Comparison of ENCODE assay signal across 9 mouse cellular contexts in the genomic region with DNA sequence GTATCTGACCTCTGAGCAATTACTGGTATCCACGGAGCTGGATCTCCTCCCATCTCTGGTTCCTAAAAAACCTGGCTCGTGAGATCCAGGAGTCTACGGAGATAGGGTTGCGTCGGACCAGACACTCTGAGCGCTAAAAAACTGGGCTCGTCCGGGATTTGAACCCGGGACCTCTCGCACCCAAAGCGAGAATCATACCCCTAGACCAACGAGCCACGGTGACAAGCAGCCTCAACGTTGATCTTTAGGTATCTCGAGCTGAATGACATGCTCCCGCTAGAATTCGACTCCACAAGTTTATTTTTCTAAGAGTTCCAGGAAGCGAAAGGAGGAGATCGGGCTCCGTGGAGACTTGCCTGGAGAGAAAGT. TPM values are rescaled to one million over a fixed set of nuclear protein-coding genes. Genes with fewer than 3 reads are reported as not detected.
DNase-seq lines count a peak whose midpoint lies in the region; ATAC-seq and TF ChIP-seq lines count a peak whose summit lies in the region.
"Had no signal": no experiment of that assay in that cellular context is flagged by ENCODE, and none has a peak within 500 bp of the region (broad histone marks: within the 10 kb centered on the region; RNA-seq: fewer than 3 reads in every experiment).

No protein-coding gene starts in this region.

- no peaks in the 10 kb centered on the region for H3K9me3 ChIP-seq in embryonic facial prominence, embryonic 11.5 days (replicated peaks; ENCODE audit: control insufficient read depth, low read length)
- no peaks in the 10 kb centered on the region for H3K9me3 ChIP-seq in kidney, embryonic 15.5 days (replicated peaks)
- no peaks in the 10 kb centered on the region for H3K9me3 ChIP-seq in liver, embryonic 12.5 days (replicated peaks)
- H3K9me3 ChIP-seq in stomach, embryonic 14.5 days (ENCODE audit: control insufficient read depth, low read depth, low read length): no peaks in the 10 kb centered on the region

- TF ChIP-seq POLR2A in heart, adult 2 months (IDR thresholded peaks at IDR 0.05; ENCODE audit: insufficient read depth, low read depth, low read length): no peak
- no peak for TF ChIP-seq POLR2A in myocyte (IDR thresholded peaks at IDR 0.05; ENCODE audit: insufficient read length, low read depth)

- H3K27me3 ChIP-seq in embryonic facial prominence, embryonic 11.5 days (ENCODE audit: control insufficient read depth, insufficient read depth, low read length): no peaks in the 10 kb centered on the region
- H3K27me3 ChIP-seq in heart, adult 2 months (ENCODE audit: control insufficient read depth, insufficient read depth, low read length): no peaks in the 10 kb centered on the region
- H3K27me3 ChIP-seq in kidney, embryonic 15.5 days: peaks cover 5% of the 10 kb centered on the region
- H3K27me3 ChIP-seq in liver, embryonic 12.5 days (replicated peaks): peaks cover 9% of the 10 kb centered on the region; the same call in 1 of the 2 replicates
- H3K27me3 ChIP-seq in myocyte (ENCODE audit: control insufficient read depth, insufficient read depth, insufficient read length): no peaks in the 10 kb centered on the region
- H3K27me3 ChIP-seq in stomach, embryonic 14.5 days (ENCODE audit: control insufficient read depth, insufficient read depth, low read length): no peaks in the 10 kb centered on the region

- H3K4me3 ChIP-seq in embryonic facial prominence, embryonic 11.5 days (ENCODE audit: low read depth, low read length): peak overlapping the region; percentile 60
- H3K4me3 ChIP-seq in heart, adult 2 months: peak overlapping the region; percentile 85
- peak overlapping the region; percentile 63 for H3K4me3 ChIP-seq in kidney, embryonic 15.5 days (replicated peaks)
- H3K4me3 ChIP-seq in liver, embryonic 12.5 days: peak overlapping the region; percentile 74
- peak overlapping the region; percentile 88 for H3K4me3 ChIP-seq in myocyte
- H3K4me3 ChIP-seq in stomach, embryonic 14.5 days (ENCODE audit: low read depth, low read length): peak overlapping the region; percentile 74

- peak overlapping the region; percentile 42 for H3K4me2 ChIP-seq in embryonic facial prominence, embryonic 11.5 days (ENCODE audit: low read depth, low read length)
- H3K4me2 ChIP-seq in kidney, embryonic 15.5 days: peak overlapping the region; percentile 56
- peak overlapping the region; percentile 74 for H3K4me2 ChIP-seq in liver, embryonic 12.5 days
- H3K4me2 ChIP-seq in myocyte (ENCODE audit: low read depth): peak overlapping the region; percentile 68
- peak overlapping the region; percentile 38 for H3K4me2 ChIP-seq in stomach, embryonic 14.5 days (replicated peaks; ENCODE audit: low read depth, low read length)

- peak; percentile 91 for TF ChIP-seq EP300 in heart, adult 2 months (IDR thresholded peaks at IDR 0.05; ENCODE audit: insufficient read depth, low read depth, low read length)

- WGBS in embryonic facial prominence, embryonic 11.5 days: under 1% methylated on average over 20 of the region's 20 CpGs
- under 1% methylated on average over 20 of the region's 20 CpGs for WGBS in heart, adult 2 months
- WGBS in kidney, embryonic 15.5 days: 1% methylated on average over 20 of the region's 20 CpGs
- under 1% methylated on average over 20 of the region's 20 CpGs for WGBS in liver, embryonic 12.5 days (ENCODE audit: insufficient replicate concordance)
- under 1% methylated on average over 20 of the region's 20 CpGs for WGBS in stomach, embryonic 14.5 days

- 0 out of 2 replicates have a peak, but pooled peaks have one; percentile 7 for ATAC-seq in embryonic facial prominence, embryonic 11.5 days (replicated peaks; ENCODE audit: insufficient number of reproducible peaks, low FRiP score, low TSS enrichment, low read depth)
- peak; percentile 44 for ATAC-seq in kidney, embryonic 15.5 days (replicated peaks; ENCODE audit: low FRiP score)
- ATAC-seq in liver, embryonic 12.5 days: peak; percentile 62
- peak; percentile 19 for ATAC-seq in stomach, embryonic 14.5 days (ENCODE audit: insufficient number of reproducible peaks, insufficient read depth, low FRiP score, low read depth)

- no peak overlapping the region for H3K27ac ChIP-seq in embryonic facial prominence, embryonic 11.5 days (replicated peaks; ENCODE audit: low read depth, low read length)
- peak overlapping the region; percentile 93 for H3K27ac ChIP-seq in heart, adult 2 months
- H3K27ac ChIP-seq in kidney, embryonic 15.5 days: peak overlapping the region; percentile 85
- peak overlapping the region; percentile 83 for H3K27ac ChIP-seq in liver, embryonic 12.5 days
- H3K27ac ChIP-seq in stomach, embryonic 14.5 days (ENCODE audit: low read length): peak overlapping the region; percentile 88; the same call in 1 of the 2 replicates

- no peaks in the 10 kb centered on the region for H3K4me1 ChIP-seq in embryonic facial prominence, embryonic 11.5 days (ENCODE audit: control insufficient read depth, insufficient read depth, low read length)
- H3K4me1 ChIP-seq in heart, adult 2 months (ENCODE audit: control insufficient read depth, insufficient read depth, low read length): peaks cover 8% of the 10 kb centered on the region
- peaks cover 36% of the 10 kb centered on the region for H3K4me1 ChIP-seq in kidney, embryonic 15.5 days
- H3K4me1 ChIP-seq in liver, embryonic 12.5 days: peaks cover 47% of the 10 kb centered on the region
- H3K4me1 ChIP-seq in stomach, embryonic 14.5 days (ENCODE audit: control insufficient read depth, insufficient read depth, low read length): peaks cover 9% of the 10 kb centered on the region

- TF ChIP-seq CTCF in heart, adult 2 months (IDR thresholded peaks at IDR 0.05): no peak

- H3K79me2 ChIP-seq in heart, adult 2 months (replicated peaks; ENCODE audit: control insufficient read depth, insufficient read depth, low read length): no peaks in the 10 kb centered on the region
- no peaks in the 10 kb centered on the region for H3K79me2 ChIP-seq in myocyte (ENCODE audit: control insufficient read depth, insufficient read depth)

- intact Hi-C loops in heart, adult 2 months (cut with DNase I): no loop called here

- H3K36me3 ChIP-seq in embryonic facial prominence, embryonic 11.5 days (replicated peaks; ENCODE audit: control insufficient read depth, insufficient read depth, low read depth, low read length): no peaks in the 10 kb centered on the region
- no peaks in the 10 kb centered on the region for H3K36me3 ChIP-seq in heart, adult 2 months (ENCODE audit: control insufficient read depth, insufficient read depth, low read length)
- H3K36me3 ChIP-seq in kidney, embryonic 15.5 days: no peaks in the 10 kb centered on the region
- no peaks in the 10 kb centered on the region for H3K36me3 ChIP-seq in liver, embryonic 12.5 days
- no peaks in the 10 kb centered on the region for H3K36me3 ChIP-seq in myocyte (ENCODE audit: control insufficient read depth, insufficient read depth)
- H3K36me3 ChIP-seq in stomach, embryonic 14.5 days (ENCODE audit: control insufficient read depth, insufficient read depth, low read length): no peaks in the 10 kb centered on the region

- peak overlapping the region; percentile 33 for H3ac ChIP-seq in myocyte (ENCODE audit: control insufficient read depth, insufficient read length)

- peak overlapping the region; percentile 74 for H3K9ac ChIP-seq in embryonic facial prominence, embryonic 11.5 days (replicated peaks; ENCODE audit: low read length)
- peak overlapping the region; percentile 80 for H3K9ac ChIP-seq in heart, adult 2 months (ENCODE audit: low read depth, low read length)
- H3K9ac ChIP-seq in kidney, embryonic 15.5 days: peak overlapping the region; percentile 74
- peak overlapping the region; percentile 81 for H3K9ac ChIP-seq in liver, embryonic 12.5 days
- peak overlapping the region; percentile 71 for H3K9ac ChIP-seq in stomach, embryonic 14.5 days (replicated peaks; ENCODE audit: low read depth, low read length)

- DNase-seq in A20 (ENCODE audit: low read depth, low spot score): peak; percentile 88
- peak; percentile 90 for DNase-seq in adrenal gland, adult 2 months
- peak; percentile 89 for DNase-seq in embryonic facial prominence, embryonic 11.5 days (ENCODE audit: low spot score)
- peak; percentile 86 to 89 for DNase-seq in heart, adult 2 months

TF ChIP-seq in myocyte, 11 proteins besides CTCF, POLR2A, EP300 and RAD21 (continues in another document):
- no peak for TF ChIP-seq REST (IDR thresholded peaks at IDR 0.05; ENCODE audit: insufficient read depth, insufficient read length)
- no peak for TF ChIP-seq POLR2AphosphoS2 (IDR thresholded peaks at IDR 0.05; ENCODE audit: insufficient read length, low read depth)

RNA-seq across cellular contexts. Expression of a gene that starts 17.7 kb away (rescaled TPM):
- 10 to 100 TPM; 11.0 to 11.6 TPM for total RNA-seq in adrenal gland, adult 2 months (2021)
- 25.5 and 28.1 TPM in 2 replicates for polyA plus RNA-seq in adrenal gland, adult 2 months (2012; rRNA removed)
- polyA plus RNA-seq in embryonic facial prominence, embryonic 11.5 days (2014; fragmentation: Nextera tagmentation; extraction: Ambion mirVana): 18.2 and 19.6 TPM in 2 replicates
- total RNA-seq in heart, adult 2 months (2021): 1 to 10 TPM; 5.5 to 6.2 TPM
- polyA plus RNA-seq in heart, adult 2 months (2012; rRNA removed): 8.7 and 9.8 TPM in 2 replicates
- 20.9 and 22.8 TPM in 2 replicates for polyA plus RNA-seq in kidney, embryonic 15.5 days (2015; fragmentation: Nextera tagmentation; extraction: Ambion mirVana)
- polyA plus RNA-seq in liver, embryonic 12.5 days (2016; fragmentation: Nextera tagmentation; extraction: Ambion mirVana): 8.3 and 9.1 TPM in 2 replicates
- polyA plus RNA-seq in myocyte (2012; fragmentation: generic; extraction: Trizol): 9.9 TPM
- 18.1 and 18.9 TPM in 2 replicates for polyA plus RNA-seq in stomach, embryonic 14.5 days (2014; fragmentation: Nextera tagmentation; extraction: Ambion mirVana)

RNA-seq across cellular contexts. Expression of a gene that starts 53.0 kb away (rescaled TPM):
- 10 to 100 TPM in 1 of 2 experiments, 1 to 10 TPM in 1; 6.6 to 12.4 TPM for total RNA-seq in adrenal gland, adult 2 months (2021)
- 25.1 and 25.4 TPM in 2 replicates for polyA plus RNA-seq in adrenal gland, adult 2 months (2012; rRNA removed)
- 17.1 and 19.0 TPM in 2 replicates for polyA plus RNA-seq in embryonic facial prominence, embryonic 11.5 days (2014; fragmentation: Nextera tagmentation; extraction: Ambion mirVana)
- total RNA-seq in heart, adult 2 months (2021): 1 to 10 TPM; 2.2 to 2.8 TPM
- polyA plus RNA-seq in heart, adult 2 months (2012; rRNA removed): 3.2 and 3.6 TPM in 2 replicates
- 16.3 and 16.5 TPM in 2 replicates for polyA plus RNA-seq in kidney, embryonic 15.5 days (2015; fragmentation: Nextera tagmentation; extraction: Ambion mirVana)
- polyA plus RNA-seq in liver, embryonic 12.5 days (2016; fragmentation: Nextera tagmentation; extraction: Ambion mirVana): 2.8 and 2.9 TPM in 2 replicates
- polyA plus RNA-seq in myocyte (2012; fragmentation: generic; extraction: Trizol): 5.1 TPM
- polyA plus RNA-seq in stomach, embryonic 14.5 days (2014; fragmentation: Nextera tagmentation; extraction: Ambion mirVana): 13.6 and 15.7 TPM in 2 replicates

RNA-seq across cellular contexts. Expression of a gene that starts 54.3 kb away (rescaled TPM):
- total RNA-seq in adrenal gland, adult 2 months (2021): not detected
- 0.04 TPM in 1 of 2 replicates, not detected in the other for polyA plus RNA-seq in adrenal gland, adult 2 months (2012; rRNA removed)
- 0.28 and 0.59 TPM in 2 replicates for polyA plus RNA-seq in embryonic facial prominence, embryonic 11.5 days (2014; fragmentation: Nextera tagmentation; extraction: Ambion mirVana)
- total RNA-seq in heart, adult 2 months (2021): not detected
- not detected in 2 replicates for polyA plus RNA-seq in heart, adult 2 months (2012; rRNA removed)
- polyA plus RNA-seq in kidney, embryonic 15.5 days (2015; fragmentation: Nextera tagmentation; extraction: Ambion mirVana): not detected in 2 replicates
- not detected in 2 replicates for polyA plus RNA-seq in liver, embryonic 12.5 days (2016; fragmentation: Nextera tagmentation; extraction: Ambion mirVana)
- polyA plus RNA-seq in myocyte (2012; fragmentation: generic; extraction: Trizol): 0.02 TPM
- polyA plus RNA-seq in stomach, embryonic 14.5 days (2014; fragmentation: Nextera tagmentation; extraction: Ambion mirVana): 0.10 TPM in 1 of 2 replicates, not detected in the other
- total RNA-seq: gastrocnemius, postnatal 4 days had no signal

Comparison
In these comparisons a context has a peak if more than half of its experiments do, and no peak if none do; other contexts are left out.
1. ATAC-seq: peak in every context shown above with its lines; median percentile 62 in liver, embryonic 12.5 days; 44 in kidney, embryonic 15.5 days; 19 in stomach, embryonic 14.5 days; 7 in embryonic facial prominence, embryonic 11.5 days.